In genomic region chr3:101604550-101605223, GRCm38 (mm10) we compare ENCODE assay signal across 8 mouse cellular contexts. TPM values are rescaled to one million over a fixed set of nuclear protein-coding genes. Genes with fewer than 3 reads are reported as not detected.
DNase-seq lines count a peak whose midpoint lies in the region; ATAC-seq lines count a peak whose summit lies in the region.

TSS of gene Atp1a1 (minus strand) at chr3:101604684.

- peak within 1 kb of the TSS; percentile 100 for H3K27ac ChIP-seq in heart, embryonic 10.5 days
- H3K27ac ChIP-seq in kidney, embryonic 15.5 days: peak within 1 kb of the TSS; percentile 98

- peak within 1 kb of the TSS; percentile 89 for H3K4me2 ChIP-seq in kidney, embryonic 15.5 days

- H3K4me3 ChIP-seq in heart, embryonic 10.5 days: peak within 1 kb of the TSS; percentile 97
- H3K4me3 ChIP-seq in kidney, embryonic 15.5 days (replicated peaks): peak within 1 kb of the TSS; percentile 84

- H3K9me3 ChIP-seq in heart, embryonic 10.5 days: no peaks in the 10 kb centered on the region
- H3K9me3 ChIP-seq in kidney, embryonic 15.5 days (replicated peaks): no peaks in the 10 kb centered on the region

- peak within 1 kb of the TSS; percentile 93 for H3K9ac ChIP-seq in kidney, embryonic 15.5 days

- peak; percentile 99 for DNase-seq in B cell, adult 2 months
- DNase-seq in brain, adult 2 months (ENCODE audit: low read depth, low spot score): peak; percentile 99
- peak; percentile 99 for DNase-seq in heart, embryonic 10.5 days (ENCODE audit: low spot score)
- DNase-seq in liver: peak; percentile 99
- peak; percentile 97 to 98 for DNase-seq in spleen, postnatal 4 days (ENCODE audit: low spot score in 2 of 2)

- under 1% methylated on average over 58 of the region's 64 CpGs for WGBS in heart, embryonic 10.5 days
- under 1% methylated on average over 59 of the region's 64 CpGs for WGBS in kidney, embryonic 15.5 days

- no peaks in the 10 kb centered on the region for H3K36me3 ChIP-seq in heart, embryonic 10.5 days
- no peaks in the 10 kb centered on the region for H3K36me3 ChIP-seq in kidney, embryonic 15.5 days

- H3K27me3 ChIP-seq in heart, embryonic 10.5 days (ENCODE audit: insufficient read depth, poor library complexity, severe bottlenecking): no peaks in the 10 kb centered on the region
- H3K27me3 ChIP-seq in kidney, embryonic 15.5 days: 0 out of 2 replicates have a peak, but pooled peaks cover 4% of the 10 kb centered on the region

- H3K4me1 ChIP-seq in heart, embryonic 10.5 days: peaks cover 47% of the 10 kb centered on the region
- H3K4me1 ChIP-seq in kidney, embryonic 15.5 days: peaks cover 47% of the 10 kb centered on the region

- peak; percentile 95 for ATAC-seq in erythroblast, adult 5-6 weeks (replicated peaks; ENCODE audit: low FRiP score, poor library complexity, severe bottlenecking)
- ATAC-seq in kidney, embryonic 15.5 days (replicated peaks; ENCODE audit: low FRiP score): peak; percentile 96
- peak; percentile 90 for ATAC-seq in monocyte, adult 5-6 weeks (replicated peaks; ENCODE audit: insufficient number of reproducible peaks, low FRiP score, low TSS enrichment, poor library complexity, severe bottlenecking)

RNA-seq across cellular contexts. Expression of gene Atp1a1, which starts in this region (rescaled TPM):
- total RNA-seq in erythroblast, adult 5-6 weeks (2015; ENCODE audit: low replicate concordance): 24.4 and 27.4 TPM in 2 replicates
- 36.5 and 36.7 TPM in 2 replicates for total RNA-seq in erythroblast, adult 5-6 weeks (2017; ENCODE audit: low replicate concordance)
- polyA plus RNA-seq in heart, embryonic 10.5 days (2016; fragmentation: Nextera tagmentation; extraction: Ambion mirVana): 164 and 228 TPM in 2 replicates
- 220 and 247 TPM in 2 replicates for polyA plus RNA-seq in kidney, embryonic 15.5 days (2015; fragmentation: Nextera tagmentation; extraction: Ambion mirVana)
- total RNA-seq in monocyte, adult 5-6 weeks (2017): 400 to 470 TPM (median 447 TPM) in 3 replicates

Comparison
In these comparisons a context has a peak if more than half of its experiments do, and no peak if none do; other contexts are left out.
1. Peak in every context shown above with its lines: DNase-seq, ATAC-seq, H3K4me3 ChIP-seq and H3K27ac ChIP-seq.
2. RNA of gene Atp1a1 (total RNA-seq): 400 to 470 TPM in monocyte, adult 5-6 weeks; 24.4 to 36.7 TPM in erythroblast, adult 5-6 weeks; every median in the first group is over 10 times any median in the second.